Mouse (Mus musculus): ENCODE data around the gene Adgrf4. TPM values are rescaled to one million over a fixed set of nuclear protein-coding genes. Genes with fewer than 3 reads are reported as not detected.

Gene Adgrf4
- total RNA-seq, 2 experiments from 2014 or later: 0.32 to 0.73 TPM

Other genes with a start within 250 kb of the Adgrf4 start
- under 1 TPM in 1 of 2 experiments, not detected in 1; 0.17 TPM for gene Opn5, start 80.9 kb downstream of the Adgrf4 start, total RNA-seq (2021)
- gene Adgrf2, start 49.9 kb upstream of the Adgrf4 start, total RNA-seq (2021): under 1 TPM; 0.34 to 0.45 TPM
- 10 to 100 TPM; 19.0 to 19.4 TPM for gene Cd2ap, start 184.4 kb upstream of the Adgrf4 start, total RNA-seq (2021)